Mouse (Mus musculus) adrenal gland, adult 18-20 months (tissue): ENCODE results near the gene Bhlhe40. TPM values are rescaled to one million over a fixed set of nuclear protein-coding genes. Genes with fewer than 3 reads are reported as not detected.

Experiments used
- DNase-seq, 2 experiments: peaks; one replicate each; pipeline ENCODE4 v3.0.0; 2021 to 2022; ENCODE audit warnings: low spot score in 2 of 2
- total RNA-seq, 2 experiments: library from RNA; stranded (reverse); gene quantifications; 1 replicate in 1 of 2; 2 replicates in 1 of 2; pipeline ENCODE4 v1.2.3; 2021

Bhlhe40 gene
- total RNA-seq, 2 experiments from 2014 or later = 66.3 to 85.9 TPM

- no peak for DNase-seq
These were observed 50.9 kb downstream of the Bhlhe40 start for GRCm38 (mm10) chr6:108711192-108711964.

GRCm38 (mm10) chr6:108712148-108712547 is 51.7 kb downstream of the Bhlhe40 start:
- DNase-seq = no peak

- no peak for DNase-seq
These were observed 52.9 kb downstream of the Bhlhe40 start for GRCm38 (mm10) chr6:108713175-108713974.

Other genes with a start within 250 kb of the Bhlhe40 start
- 100 to 1,000 TPM; 107 to 126 TPM for gene Arl8b, start 122.5 kb downstream of the Bhlhe40 start, total RNA-seq
- 10 to 100 TPM; 45.3 to 49.3 TPM for gene Edem1, start 168.0 kb downstream of the Bhlhe40 start, total RNA-seq